Mouse (Mus musculus) spleen, embryonic (tissue): ENCODE results near the gene Zbtb7b.

Experiments used
- CTCF ChIA-PET: fragments of 350-600 bp; sonication (Branson Sonifier 250); formaldehyde crosslinking; loops from one replicate; lab custom pipeline; 2022; lab: Charles Lee

Gene Zbtb7b

DNA sequence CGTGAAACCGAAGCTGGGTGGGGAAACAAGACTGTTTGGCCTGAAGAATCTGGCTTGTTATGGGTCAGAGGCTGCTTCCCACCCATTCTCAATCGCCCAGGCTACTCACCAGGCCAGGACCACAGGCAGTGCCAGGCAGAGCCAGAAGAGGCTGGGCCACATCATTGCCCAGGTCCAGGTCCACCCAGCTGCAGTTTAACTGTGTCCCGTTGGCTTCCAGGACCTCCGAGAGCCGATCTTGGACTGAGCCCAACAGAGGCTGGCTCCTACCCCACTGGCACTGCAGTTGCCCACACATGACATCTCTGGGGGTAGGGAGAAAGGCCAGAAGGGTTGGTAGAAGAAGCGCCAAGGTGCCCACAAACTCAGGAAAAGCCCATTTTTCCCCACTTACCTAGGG lies 51.3 kb downstream of the Zbtb7b start:
- CTCF ChIA-PET: interaction anchor here (0.5 kb wide), 1 partner anchor 22 kb away, joined by 3 read pairs; no protein-coding TSS in a partner anchor

DNA sequence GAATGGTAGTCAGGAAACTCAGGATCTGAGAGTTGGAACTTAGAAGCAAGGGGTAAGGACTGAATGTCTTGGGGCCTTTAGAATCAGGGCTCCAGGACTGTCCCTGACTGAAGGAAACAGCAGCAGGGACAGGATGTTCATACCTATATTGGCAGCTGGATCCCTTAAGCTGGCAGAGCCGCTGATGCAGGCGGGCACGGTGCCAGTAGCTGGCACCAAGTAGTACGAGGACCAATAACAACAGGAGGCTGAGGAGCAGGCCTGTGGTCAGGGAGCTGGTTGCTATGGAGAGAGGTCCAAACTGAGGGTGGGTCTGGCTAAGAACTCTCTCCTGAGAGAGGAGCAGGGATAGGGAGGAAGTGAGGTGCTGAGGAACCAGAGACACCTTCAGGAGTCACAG lies 52.8 kb downstream of the Zbtb7b start:
- CTCF ChIA-PET: no interaction called here

DNA sequence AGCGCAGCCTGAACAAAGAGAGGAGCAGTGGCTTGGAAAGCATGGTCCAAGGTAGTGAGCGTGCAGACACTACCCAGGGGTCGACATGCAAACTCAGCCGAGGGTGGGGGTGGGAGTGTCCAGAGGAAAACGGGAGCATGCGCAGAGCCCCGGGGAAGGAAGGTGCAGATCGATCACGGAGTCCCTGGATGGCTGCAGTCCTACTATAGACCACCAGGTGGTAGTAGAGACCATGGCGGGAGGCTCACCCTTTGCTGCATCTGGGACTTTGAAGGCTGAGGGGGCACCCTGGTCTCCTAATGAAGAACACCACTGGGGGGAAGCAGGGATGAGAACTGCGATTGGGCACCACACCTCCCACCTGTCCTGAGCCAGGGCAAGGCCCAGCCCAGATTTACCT lies 54.1 kb downstream of the Zbtb7b start:
- CTCF ChIA-PET: interaction anchor here (0.9 kb wide), 1 partner anchor 144 kb away, joined by 3 read pairs; no protein-coding TSS in a partner anchor

DNA sequence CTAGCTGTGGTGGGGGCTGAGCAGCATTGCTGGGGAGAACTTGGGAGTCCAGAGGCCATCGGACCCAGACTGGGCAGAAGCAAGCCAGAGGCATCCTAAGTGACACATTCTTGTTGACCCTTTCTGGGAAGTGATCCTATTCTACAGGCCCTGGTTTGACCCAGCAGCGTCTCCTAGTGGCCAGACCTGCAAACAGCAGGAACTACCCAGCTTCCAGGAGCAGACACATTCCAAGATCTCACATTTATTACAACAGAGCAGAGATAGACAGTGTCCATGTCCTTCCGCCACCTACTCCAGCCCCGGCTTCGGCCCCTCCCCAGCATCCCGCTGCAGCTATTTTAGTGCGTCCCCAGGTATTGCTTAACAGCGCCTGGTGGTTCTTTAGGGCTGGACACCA lies 55.2 kb downstream of the Zbtb7b start:
- CTCF ChIA-PET: interaction anchor here (0.6 to 1.1 kb wide), 5 partner anchors 11 to 1499 kb away, joined by 3 to 5 read pairs (median 4); no protein-coding TSS in a partner anchor

DNA sequence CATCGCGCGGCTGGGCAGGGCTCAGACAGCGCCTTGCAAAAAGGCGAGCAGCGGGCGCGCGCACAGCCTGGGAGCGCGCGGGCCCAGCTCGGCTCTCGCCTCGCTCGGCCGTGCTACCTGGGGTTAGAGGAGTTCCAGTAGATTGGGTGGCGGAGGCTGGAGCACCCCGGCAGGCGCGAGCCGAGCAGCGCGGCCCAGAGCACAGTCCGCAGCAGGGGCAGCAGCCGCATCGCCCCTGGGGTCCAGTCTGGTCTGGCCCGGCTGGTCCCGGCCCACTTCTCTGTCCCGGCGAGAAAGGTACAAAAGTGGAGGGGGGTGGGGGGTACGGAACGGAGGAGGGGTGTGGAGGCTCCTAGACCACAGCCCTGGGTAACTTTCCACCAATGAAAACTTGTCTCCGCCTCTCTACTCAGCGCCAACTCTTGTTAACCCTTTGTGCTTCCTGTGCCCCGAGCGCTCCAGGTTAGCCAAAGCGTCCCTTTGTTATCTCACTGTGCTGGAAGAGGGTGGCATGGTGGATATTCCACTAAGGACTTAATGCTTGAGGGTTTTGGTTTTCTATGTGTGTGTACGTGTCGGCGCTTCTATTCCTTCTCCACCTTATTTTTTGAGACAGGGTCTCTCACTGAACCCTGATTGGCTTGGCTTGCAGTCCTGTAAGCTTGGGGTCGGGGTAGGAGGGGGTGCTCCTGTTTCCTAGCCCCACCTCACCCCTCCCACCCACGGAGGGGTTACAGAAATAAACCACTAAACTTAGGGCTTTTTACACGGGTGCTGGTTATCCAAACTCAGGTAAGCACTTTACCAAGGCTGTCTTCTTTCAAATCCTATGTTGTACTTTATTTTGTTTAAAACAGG lies 56.6 kb downstream of the Zbtb7b start, which contains the start of gene Efna4:
Gene Efna4 (minus strand): TSS at position 308 of the 858 bp plus-strand sequence.
- CTCF ChIA-PET: interaction anchor here (0.5 to 0.6 kb wide), 2 partner anchors 79 to 140 kb away, joined by 3 to 4 read pairs; no protein-coding TSS in a partner anchor

GRCm38 (mm10) chr3:89337062-89337720 lies 57.4 kb downstream of the Zbtb7b start:
- CTCF ChIA-PET: interaction anchor here (0.6 kb wide), 1 partner anchor 140 kb away, joined by 3 read pairs; no protein-coding TSS in a partner anchor

DNA sequence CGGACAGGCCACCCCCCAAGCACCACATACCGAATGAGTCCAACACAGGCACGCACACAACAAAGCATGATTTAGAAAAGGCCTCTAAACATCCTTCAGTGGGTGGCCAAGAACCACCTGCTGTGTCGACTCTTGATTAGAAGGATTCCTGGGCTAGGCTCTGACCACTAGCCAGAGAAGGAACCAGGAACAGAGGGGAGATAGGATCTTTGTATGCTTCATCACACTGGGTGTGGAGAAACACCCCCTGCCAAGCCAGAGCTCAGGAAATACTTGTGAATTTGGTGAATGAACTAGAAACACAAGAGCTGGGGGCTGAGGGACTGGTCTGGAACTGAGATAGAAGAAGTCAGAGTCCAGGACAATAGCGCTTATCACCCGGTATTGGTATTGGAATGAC lies 58.0 kb downstream of the Zbtb7b start:
- CTCF ChIA-PET: no interaction called here

GRCm38 (mm10) chr3:89333053-89333452 lies 61.5 kb downstream of the Zbtb7b start:
- CTCF ChIA-PET: no interaction called here

DNA sequence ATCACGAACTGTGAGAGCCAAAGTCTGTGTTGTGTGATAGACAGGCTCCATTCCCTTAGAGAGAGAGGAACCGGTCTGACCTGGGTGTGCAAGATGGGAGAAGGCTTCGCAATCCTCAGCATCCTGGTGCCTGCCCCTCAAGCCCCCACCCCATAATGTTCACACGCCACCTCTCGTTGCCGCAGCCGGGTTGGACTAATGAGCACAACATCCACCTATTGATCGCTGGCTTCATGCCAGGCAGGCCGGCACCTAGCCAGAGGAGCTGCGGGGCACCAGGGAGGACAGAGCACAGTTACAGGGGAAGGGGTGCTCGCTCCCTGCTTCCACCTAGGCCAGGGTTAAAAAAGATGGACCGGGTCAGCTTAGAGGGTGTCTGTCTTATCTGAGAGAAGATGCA lies 62.1 kb downstream of the Zbtb7b start:
- CTCF ChIA-PET: no interaction called here

GRCm38 (mm10) chr3:89332013-89332412 lies 62.6 kb downstream of the Zbtb7b start:
- CTCF ChIA-PET: no interaction called here

GRCm38 (mm10) chr3:89331561-89331960 lies 63.0 kb downstream of the Zbtb7b start:
- CTCF ChIA-PET: no interaction called here

GRCm38 (mm10) chr3:89330948-89331347 lies 63.6 kb downstream of the Zbtb7b start:
- CTCF ChIA-PET: interaction anchor here (0.6 kb wide), 2 partner anchors 9 to 19 kb away, joined by 3 to 4 read pairs; no protein-coding TSS in a partner anchor

DNA sequence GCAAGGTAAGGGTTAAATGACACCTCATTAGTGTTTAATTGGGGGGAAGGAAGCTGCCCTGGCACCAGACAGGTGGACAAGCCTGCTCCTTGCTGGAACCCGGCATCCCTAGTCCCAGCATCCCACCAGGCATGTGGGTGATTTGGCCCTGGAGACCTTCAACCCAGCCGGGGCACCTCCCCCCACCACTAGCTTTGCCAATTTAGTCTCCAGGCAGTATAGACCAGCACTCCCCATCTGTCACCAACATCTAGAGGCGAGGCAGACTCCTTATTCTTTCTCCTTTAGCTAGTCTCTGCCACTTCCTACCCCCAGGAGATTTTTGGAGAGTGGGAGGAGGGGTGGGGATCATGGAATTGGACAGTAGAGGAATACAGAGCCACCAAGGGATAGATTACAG lies 64.2 kb downstream of the Zbtb7b start:
- CTCF ChIA-PET: interaction anchor here (0.5 kb wide), 1 partner anchor 400 kb away, joined by 3 read pairs; no protein-coding TSS in a partner anchor

DNA sequence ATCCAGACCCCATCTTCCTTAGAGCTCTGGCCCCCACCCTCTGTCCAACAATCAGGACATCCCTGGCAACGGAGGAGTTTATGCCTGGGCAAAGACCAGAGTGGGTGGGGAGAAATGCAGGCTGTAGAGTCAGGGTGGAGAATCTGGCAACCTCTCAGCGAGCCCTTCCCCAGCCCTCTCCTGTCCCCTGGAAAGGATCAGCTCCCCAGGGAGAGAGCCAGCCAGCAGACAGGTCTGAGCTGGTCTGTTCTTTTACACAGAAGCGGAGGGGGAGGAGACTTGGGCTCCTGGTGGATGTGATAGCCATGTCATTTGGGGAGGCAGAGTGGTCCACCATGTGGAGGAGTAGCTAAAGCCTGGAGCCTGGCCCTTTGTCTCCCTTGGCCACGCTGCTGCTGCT lies 66.0 kb downstream of the Zbtb7b start:
- CTCF ChIA-PET: no interaction called here
